Mouse (Mus musculus) heart, postnatal 36 days (tissue): ENCODE measurements around the gene Copg2. TPM values are rescaled to one million over a fixed set of nuclear protein-coding genes. Genes with fewer than 3 reads are reported as not detected.
"Not testable (repeated sequence)": the region's sequence is repeated elsewhere in the genome, so short reads cannot be mapped to it uniquely, and the experiment has no call there.

Experiments
- DNase-seq, 2 experiments: peaks; one replicate each; pipeline ENCODE4 v3.0.0; 2021 to 2022
- intact Hi-C: fragments of 180-260 bp; cut with DNase I; formaldehyde crosslinking; loops from one replicate; pipeline ENCODE4 v1.15.1; 2025
- total RNA-seq, 2 experiments: library from RNA; stranded (reverse); gene quantifications; 2 replicates each; pipeline ENCODE4 v1.2.3; 2021

Copg2 gene
- total RNA-seq, 2 experiments from 2014 or later, result 40.1 to 41.5 TPM

- intact Hi-C loops, result no loop called here
- DNase-seq, result no peak
These were observed 46.8 kb downstream of the Copg2 start for GRCm38 (mm10) chr6:30849818-30850217.

- no peak for DNase-seq
- intact Hi-C loops, result no loop called here
These were observed 64.4 kb downstream of the Copg2 start for GRCm38 (mm10) chr6:30832241-30832640.

DNA sequence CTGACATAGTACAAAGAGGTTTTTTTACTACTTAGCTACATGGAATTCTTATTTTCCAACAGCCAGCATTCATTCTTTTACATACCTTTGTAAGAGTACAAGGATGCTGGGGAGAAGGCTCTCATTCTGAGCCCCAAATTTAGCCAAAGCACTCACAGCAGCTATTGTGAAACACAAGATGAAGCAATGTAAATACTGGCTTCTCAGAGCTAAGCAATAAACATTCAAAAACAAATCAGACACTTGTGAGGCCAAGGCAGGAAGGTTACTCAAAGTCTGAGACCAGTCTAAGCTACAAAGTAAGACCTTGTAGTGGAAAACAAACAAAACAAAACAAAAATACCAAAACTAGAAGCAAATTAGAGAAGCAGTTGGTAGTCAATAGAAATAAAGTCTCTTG is 83.0 kb downstream of the Copg2 start:
- intact Hi-C loops, result no loop called here

DNA sequence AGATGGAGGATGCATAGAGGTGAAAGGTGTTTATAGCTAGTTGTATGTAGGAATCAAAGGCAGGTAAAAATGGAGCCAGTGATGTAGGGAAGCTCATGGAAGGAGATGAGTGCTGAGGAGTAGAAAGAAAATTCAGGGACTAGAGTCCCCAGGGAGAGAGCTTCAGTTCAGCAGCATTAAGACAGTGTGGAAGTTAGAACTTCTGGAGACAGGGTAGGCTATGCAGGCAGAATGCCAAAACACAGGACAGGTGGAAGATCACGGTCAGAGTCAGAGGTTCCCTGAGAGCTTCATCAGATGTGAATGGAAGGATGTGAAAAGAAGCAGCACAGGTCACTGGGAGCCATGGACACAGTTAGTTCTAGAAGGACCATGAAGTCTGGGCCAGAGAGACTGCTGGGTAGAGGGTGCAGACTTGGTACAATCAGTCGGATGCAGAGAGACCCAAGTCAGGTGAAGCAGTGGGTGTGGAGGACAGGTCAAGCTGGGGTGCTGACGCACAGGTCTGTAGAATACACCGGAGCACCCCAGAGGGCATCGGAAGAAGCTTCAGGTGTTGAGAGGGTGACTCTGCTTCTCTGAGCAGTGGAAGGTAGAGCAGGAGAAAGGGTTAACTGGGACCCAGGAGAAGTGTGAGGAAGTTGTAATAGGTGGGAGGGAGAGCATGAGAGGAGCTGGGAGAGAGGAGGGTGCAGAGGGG is 91.4 kb downstream of the Copg2 start:
- intact Hi-C loops, result no loop called here
- DNase-seq, result no peak

More for the DNA sequence above, 83.0 kb downstream of the Copg2 start:
- no peak for DNase-seq

- intact Hi-C loops, result not testable (repeated sequence)
- peak; percentile 16 to 28 for DNase-seq
These were observed 92.1 kb downstream of the Copg2 start for GRCm38 (mm10) chr6:30804389-30805052.

- DNase-seq, intact Hi-C loops: not testable (repeated sequence)
These were observed 93.7 kb downstream of the Copg2 start for GRCm38 (mm10) chr6:30802915-30803314.

GRCm38 (mm10) chr6:30751209-30751608 is 145.4 kb downstream of the Copg2 start:
- intact Hi-C loops, result no loop called here
- no peak for DNase-seq

GRCm38 (mm10) chr6:30750482-30750881 is 146.1 kb downstream of the Copg2 start:
- no peak for DNase-seq
- intact Hi-C loops, result no loop called here

DNA sequence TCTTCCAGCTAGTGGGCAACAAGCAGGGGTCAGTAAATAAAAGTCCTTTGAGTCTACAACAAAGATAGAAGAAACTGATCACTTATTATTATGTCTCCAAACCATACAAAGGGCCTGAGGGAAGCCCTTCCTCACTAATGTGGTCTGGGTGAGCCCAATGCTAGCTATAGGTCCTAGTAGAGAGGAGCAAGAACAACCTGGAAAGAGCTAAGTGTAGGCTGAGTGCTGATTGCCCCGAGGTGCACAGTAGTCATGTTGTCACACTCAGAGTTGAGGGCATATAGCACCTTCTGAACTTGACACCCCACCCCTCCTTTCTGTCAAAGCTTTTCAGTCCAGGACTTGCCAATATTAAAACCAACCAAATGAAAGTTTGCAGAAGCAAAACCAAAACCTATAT is 146.7 kb downstream of the Copg2 start:
- intact Hi-C loops, result no loop called here
- no peak for DNase-seq

- DNase-seq, result no peak
- intact Hi-C loops, result no loop called here
These were observed 147.4 kb downstream of the Copg2 start for GRCm38 (mm10) chr6:30749042-30749689.

DNA sequence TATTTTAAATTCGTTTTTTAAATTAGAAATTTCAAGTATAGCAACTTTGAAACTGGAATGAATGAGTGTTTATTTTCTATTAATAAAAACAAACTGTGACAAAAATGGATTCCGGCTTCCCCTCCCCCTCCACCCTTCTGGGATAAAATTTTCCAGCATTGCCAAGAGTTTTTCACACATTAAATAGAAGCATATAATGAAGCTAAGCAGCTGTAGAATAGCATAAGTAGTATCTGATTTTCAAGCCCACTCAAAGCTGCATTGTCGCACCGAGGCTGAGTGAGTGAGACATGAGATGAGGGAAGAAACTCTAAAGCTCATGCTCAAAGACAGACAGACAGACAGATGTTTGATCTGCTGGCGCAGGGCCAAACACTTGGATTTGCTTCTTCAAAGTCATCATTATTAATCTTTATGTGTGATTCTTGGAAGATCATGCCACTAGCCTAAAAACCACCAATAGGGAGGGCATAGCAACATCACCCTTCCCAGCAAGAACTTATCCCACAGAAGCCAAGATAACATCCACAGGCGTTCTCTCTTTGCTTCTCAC is 148.2 kb downstream of the Copg2 start:
- intact Hi-C loops, result no loop called here
- DNase-seq, result no peak

- intact Hi-C loops, result no loop called here
These were observed 148.8 kb downstream of the Copg2 start for GRCm38 (mm10) chr6:30747631-30748357.

GRCm38 (mm10) chr6:30745591-30745990 is 151.0 kb downstream of the Copg2 start:
- intact Hi-C loops, result no loop called here
- no peak for DNase-seq

More at GRCm38 (mm10) chr6:30747631-30748357, 148.8 kb downstream of the Copg2 start:
- no peak for DNase-seq

DNA sequence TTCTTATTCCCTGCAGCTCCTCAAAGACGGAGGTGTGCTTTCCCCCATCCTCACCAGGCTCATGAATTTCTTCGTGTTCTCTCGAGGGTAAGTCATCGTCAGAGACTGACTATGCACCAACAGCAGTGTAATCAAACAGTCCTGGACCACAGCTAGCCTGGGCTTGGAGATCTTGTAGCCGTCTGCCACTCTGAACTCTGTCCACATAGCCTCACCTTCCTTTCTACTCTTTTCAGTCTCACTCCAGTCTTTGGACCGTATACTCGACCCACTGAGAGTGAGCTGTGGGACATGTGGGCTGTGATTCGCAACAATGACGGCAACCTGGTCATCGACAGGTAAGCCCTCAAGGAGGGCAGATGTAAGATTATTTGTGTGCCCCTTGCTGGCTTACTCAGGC is 151.7 kb downstream of the Copg2 start:
- no peak for DNase-seq
- intact Hi-C loops, result no loop called here

DNA sequence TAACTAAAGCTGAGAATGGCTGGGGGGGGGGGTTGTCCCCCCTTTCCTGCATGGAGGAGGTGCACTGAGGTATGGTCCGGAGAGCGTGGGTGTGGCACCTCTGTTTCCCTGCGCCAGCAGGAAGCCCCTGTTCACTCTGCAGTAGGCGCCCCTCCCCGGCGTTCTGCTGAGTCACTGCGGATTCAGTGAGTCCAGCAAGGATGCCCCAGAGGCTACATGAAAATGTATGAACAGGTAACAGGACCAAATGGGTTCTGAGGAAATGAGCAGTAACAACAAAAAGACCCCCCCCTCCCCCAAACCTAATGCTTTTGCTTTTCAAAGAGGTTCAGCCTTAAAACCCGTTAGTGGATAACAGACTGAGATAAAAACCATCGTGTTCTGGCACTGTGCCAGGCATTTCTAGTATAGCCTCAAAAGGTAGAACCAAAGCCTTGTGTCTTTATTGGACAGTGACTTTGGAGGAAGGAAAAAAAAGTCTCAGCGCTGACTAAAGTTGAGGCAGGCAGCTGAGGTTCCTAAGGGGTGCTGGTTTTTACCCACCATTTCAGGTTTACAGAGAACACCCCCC is 157.3 kb downstream of the Copg2 start:
- intact Hi-C loops, result no loop called here
- DNase-seq, result peak; percentile 20 to 25

GRCm38 (mm10) chr6:30738464-30739006 is 158.1 kb downstream of the Copg2 start:
- DNase-seq, result peak in 1 of 2 experiments; percentile 15
- intact Hi-C loops, result no loop called here

GRCm38 (mm10) chr6:30737548-30738463 is 158.8 kb downstream of the Copg2 start:
- intact Hi-C loops, result no loop called here
- DNase-seq, result peak; percentile 78

DNA sequence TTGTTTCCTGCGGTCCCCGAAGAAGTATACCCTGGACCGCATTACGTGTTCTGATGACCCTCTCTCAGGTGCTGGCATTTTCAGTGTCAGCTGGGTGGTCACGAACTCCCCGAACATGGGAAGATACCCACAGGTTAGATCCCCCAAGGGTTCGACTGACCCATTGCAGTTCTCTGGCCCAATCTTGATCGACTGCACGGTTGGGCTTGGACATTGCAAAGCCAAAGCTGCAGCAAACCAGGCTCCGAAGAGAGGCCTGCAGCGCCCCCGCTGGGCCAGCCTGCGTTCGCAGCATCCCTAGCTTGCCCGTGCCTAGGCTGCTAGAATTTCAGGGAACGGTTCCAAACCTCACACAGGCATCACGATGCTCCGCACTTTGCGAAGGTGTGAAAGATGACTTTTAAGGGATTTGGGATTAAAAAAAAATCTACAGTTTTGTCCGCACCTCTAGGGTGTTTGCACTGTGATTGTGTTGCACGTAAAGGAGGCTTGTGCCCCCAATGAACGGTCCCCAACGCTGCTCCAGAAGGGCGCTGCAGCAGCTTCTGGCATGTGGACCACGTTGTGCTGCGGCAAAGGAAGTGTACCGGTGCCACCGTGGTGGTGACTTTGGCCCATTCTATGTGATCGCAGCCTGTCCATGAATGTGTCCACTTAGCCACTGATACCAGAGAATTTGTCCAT is 159.6 kb downstream of the Copg2 start:
- intact Hi-C loops, result no loop called here
- DNase-seq, result peak; percentile 67 to 69
